Mouse (Mus musculus): Measurements from ENCODE around the gene Catsper4. TPM values are rescaled to one million over a fixed set of nuclear protein-coding genes. Genes with fewer than 3 reads are reported as not detected.

The Catsper4 gene
- total RNA-seq, 2 experiments from 2014 or later: not detected

DNA sequence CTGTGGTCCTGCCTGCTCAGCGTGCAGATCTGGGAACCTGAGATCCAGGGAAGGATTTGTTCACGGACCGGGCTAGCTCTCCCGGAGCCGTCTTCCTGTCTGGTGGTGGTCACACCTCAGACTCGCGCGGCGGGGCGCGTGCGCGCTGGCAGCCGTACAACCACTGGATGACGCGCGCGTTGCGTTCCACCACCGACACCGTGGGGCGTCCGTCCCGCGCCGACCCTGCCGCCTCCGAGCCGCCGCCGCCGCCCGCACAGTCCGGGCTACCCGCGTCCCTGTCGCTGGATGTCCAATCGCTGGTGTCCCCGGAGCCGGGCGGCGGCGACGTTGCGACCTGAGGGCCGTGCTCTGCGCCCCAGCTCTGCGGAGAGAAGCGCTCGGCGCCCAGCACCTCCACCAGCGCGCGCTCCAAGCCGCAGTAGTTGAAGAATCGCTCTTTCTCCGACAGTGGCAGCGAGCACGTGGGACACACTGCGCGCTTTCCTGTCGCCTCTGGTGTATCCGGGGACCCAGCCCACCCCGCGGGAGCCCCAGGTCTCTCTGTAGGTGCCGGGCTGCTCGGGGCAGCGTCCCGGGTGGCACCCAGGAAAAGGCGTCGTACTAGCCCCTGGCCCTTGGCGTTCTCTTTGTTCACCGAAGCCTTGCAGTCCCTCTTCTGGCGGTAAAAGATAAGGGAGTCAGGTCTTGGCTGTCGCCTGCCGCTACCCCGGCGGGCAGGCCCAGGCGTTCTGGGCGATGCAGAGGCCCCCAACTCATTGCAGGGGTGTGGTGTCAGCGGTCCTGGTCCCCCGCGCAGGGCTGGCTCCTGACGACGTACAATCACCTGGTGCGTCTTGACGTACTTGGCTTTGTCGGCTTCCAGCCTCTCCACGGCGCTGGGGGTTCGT, 24.3 kb upstream of the Catsper4 start:
- ATAC-seq (ENCODE audit: poor library complexity, severe bottlenecking): no peak

DNA sequence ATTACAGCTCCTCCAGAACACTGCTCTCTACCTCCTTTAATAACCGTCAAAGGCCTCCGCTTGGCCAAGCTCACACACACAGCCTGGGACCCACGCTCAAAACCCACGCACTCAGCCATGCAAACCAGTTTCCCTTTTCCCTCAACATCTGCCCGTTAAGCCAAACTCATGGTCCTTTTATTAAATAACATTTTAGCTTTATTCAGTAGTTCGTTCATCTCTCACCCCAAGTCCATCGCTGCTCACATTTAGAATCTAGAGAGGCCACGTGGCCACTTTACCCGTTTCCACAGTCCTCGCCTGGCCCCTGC, 23.7 kb upstream of the Catsper4 start:
- no peak for ATAC-seq (ENCODE audit: poor library complexity, severe bottlenecking)

DNA sequence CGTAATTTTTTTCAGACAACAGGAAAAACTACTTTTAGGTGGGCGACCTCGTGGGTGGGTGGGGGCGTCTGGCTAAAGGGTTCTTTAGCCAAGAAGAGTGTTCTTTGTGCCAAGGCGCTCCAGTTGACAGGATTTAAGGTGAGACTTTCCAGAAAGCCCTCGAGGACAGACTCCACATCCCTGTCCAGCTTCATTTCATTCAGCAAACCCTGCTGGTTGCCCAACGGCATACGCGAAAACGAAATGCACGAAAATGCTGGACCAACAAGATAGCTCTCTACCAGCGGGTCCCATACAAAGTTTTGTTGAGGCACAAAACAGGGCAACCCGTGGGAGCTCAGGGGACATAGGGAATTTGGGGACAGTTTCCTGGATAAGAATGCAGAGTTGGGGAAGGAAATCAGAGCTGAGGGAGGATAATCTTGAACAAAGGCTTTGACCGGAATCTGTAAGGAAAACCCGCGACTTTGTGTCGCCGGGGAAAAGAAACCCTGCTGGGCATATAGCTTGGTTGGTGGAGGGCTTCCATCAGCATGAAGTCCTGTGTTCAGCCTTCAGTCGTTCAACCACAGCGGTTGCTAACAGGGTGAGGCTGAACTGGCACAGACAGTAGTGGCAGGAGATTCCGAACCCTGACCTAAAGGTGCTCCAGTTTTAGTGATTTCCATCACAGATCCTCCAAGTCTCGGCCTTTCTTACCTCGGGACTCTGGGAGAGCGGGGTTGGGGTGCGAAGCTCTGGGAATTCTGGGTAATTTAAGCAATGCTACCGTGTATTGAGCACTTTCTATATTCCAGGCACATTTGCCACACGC, 23.1 kb upstream of the Catsper4 start:
- no peak for ATAC-seq (ENCODE audit: poor library complexity, severe bottlenecking)

DNA sequence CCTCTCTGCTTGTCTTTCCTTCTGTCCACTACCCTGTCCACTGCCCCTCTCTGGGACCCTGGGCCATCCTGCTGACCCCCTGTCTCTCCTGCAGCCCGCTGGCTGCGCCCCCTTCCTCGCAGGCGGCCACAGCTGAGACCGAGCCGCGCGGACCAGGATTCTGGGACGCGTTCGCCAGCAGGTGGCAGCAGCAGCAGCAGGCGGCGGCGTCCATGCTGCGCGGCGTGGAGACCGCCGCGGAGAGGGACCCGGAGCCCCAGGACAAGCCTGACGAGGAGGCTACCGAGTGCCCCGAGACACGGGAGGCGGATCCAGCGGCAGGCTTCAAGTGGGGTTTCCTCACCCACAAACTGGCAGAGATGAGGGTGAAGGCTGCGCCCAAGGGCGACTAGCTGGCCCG, 22.5 kb upstream of the Catsper4 start:
- ATAC-seq (ENCODE audit: poor library complexity, severe bottlenecking): peak; percentile 74

DNA sequence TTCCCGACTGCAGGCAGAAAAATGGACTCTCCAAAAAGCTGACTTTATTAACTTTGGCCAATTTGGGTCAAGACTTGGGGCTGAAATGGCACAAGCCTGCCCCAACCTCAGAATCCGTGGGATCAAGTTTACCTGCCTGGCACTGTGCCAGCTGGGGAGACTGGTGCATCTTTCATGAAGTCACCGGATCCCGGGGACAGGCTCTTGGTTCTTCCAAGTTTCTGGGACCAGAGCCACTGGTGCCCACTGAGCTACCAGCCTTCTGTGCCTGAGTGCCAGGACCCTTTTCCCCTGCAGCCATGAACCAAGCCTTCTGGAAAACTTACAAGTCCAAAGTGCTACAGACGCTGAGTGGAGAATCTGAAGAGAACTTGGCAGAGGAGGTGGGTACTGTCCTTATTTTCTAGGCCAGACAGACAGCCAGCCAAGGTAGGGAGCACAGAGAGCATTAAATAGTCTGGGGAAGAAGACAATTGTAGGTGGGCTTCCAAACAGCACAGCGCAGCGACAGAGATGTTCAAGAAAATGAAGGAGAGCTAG, 19.6 kb upstream of the Catsper4 start, which contains the start of gene Gm30191:
Gm30191 (plus strand) TSS at position 217 of the 540 bp plus-strand sequence.
- ATAC-seq (ENCODE audit: poor library complexity, severe bottlenecking): no peak

DNA sequence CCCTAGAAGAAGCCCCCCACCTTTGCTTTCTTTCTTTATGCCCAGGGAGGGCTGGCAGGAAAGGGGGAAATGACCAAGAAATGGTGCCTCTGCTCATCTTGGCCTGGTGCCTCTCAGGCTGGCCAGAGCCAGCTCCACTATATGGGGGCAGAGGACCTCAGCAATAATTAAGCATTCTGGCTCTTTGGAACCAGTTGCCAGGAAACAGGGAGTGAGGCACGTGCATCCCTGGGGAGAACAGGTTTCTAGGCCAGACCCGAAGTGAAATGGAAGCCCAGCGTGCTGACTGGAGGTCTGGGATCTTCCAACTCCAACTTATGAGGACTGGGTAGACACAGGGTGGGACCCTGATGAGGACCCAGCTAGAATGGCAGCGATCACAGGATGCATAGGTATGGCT, 19.1 kb upstream of the Catsper4 start:
- no peak for ATAC-seq (ENCODE audit: poor library complexity, severe bottlenecking)

DNA sequence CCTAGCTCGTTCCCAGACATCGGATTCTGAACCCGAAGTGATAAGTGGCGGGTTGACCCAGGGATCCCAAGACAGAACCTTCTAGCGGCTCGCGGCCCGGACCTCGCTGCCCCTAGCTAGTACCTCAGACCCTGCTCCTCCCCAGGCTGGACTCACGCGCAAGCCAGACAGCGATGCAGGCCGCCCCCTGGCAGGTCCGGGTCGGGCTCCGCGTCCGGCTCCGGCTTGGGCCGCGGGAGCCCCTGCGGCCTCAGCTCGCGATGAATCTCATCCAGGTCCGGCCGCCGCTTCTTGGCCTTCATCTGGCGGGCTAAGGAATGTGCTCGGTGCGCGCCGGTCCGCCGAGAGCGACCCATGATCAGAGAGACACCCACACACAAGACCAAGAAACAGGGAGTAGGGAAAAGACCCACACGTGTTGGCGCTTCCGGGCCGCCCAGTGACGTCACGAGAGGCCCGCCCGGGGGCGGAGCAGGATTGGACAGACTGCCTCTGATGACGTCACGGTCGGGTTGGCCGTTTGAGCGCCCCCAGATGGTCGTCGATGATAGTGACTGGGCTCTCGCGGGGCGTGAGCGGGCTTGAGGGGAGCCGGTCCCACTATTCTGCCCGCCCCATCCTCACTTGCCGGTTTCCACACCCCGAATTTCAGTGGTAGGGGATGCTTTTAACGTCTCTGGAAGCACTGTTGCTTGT, 18.1 kb upstream of the Catsper4 start, which contains the start of gene Zfp593:
Zfp593 (minus strand) TSS at position 445 of the 696 bp plus-strand sequence.
- peak; percentile 90 for ATAC-seq (ENCODE audit: poor library complexity, severe bottlenecking)

DNA sequence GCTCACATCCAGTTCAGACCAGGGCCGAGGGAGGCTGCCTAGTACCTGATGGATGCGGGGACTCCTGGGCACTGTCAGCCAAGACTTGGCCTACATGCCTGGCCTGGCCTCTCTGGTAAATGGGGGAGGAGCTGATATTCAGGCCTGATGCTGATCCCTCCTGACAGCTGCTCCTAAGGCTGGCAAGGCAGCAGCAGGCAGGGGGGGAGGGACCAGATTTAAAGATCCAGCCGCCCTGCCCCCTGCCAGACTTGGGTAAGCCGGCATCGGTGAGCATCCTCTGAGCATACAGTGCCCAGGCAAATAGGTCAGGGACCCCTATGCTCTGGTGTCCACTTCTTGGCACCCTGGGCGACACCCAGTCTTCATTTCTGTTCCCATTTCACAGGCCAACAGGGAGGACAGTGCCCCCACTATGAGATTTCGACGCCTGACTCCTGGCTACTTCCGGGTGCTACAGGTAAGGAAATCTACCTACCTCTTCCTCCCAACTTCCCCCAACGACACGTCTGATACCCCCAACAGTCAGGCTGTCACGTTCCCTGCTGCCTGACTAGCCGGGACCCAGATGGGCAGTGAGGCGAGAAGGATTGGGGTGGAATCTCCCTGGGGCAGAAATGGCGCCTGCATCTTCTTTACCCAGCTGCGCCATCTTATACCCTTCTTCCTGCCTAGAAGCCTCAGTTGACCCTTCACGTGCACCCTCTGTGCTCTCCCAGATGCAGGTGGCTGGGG, 16.5 kb upstream of the Catsper4 start, which contains the start of gene E130218I03Rik:
E130218I03Rik (plus strand) TSS at position 147 of the 735 bp plus-strand sequence.
- no peak for ATAC-seq (ENCODE audit: poor library complexity, severe bottlenecking)

DNA sequence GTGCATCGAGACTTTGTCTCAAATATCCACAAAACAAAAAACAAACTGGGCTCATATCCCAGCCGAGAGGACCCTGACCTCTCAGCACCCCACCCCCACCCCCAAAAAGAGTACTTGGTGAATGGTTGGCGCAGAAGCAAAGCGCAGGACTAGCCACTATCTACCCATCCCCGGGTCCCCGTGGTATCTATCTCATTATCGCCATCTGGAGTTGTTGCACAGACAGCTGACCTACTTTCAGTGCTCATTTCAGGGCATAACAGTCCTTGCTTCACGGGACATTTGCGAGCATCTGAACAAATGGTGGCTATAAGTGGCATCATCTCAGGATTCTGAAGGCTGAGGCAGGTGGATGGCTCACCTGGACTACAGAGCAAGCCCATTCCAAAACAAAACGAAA, 11.5 kb upstream of the Catsper4 start:
- no peak for ATAC-seq (ENCODE audit: poor library complexity, severe bottlenecking)

DNA sequence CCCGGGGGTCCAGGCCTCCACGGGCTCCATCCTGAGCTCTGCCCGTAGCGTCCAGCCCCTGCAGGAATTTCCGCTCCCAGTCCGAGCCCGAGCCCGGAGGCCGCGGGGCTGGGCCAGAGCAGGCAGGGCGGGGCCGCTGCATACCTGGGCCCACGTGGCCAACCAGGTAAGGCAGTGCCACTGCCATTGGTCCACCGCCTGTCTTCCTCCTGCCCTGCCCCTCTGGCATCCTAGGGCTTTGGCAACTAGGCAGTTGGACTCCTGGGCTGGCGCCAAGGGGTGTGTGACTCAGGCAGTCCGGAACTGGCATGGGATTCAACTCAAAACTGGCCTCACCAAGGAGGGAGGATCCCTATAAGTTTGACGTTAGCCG, 11.1 kb upstream of the Catsper4 start, which contains the start of gene Cnksr1:
Cnksr1 (minus strand) TSS at position 121 of the 373 bp plus-strand sequence.
- no peak for ATAC-seq (ENCODE audit: poor library complexity, severe bottlenecking)

DNA sequence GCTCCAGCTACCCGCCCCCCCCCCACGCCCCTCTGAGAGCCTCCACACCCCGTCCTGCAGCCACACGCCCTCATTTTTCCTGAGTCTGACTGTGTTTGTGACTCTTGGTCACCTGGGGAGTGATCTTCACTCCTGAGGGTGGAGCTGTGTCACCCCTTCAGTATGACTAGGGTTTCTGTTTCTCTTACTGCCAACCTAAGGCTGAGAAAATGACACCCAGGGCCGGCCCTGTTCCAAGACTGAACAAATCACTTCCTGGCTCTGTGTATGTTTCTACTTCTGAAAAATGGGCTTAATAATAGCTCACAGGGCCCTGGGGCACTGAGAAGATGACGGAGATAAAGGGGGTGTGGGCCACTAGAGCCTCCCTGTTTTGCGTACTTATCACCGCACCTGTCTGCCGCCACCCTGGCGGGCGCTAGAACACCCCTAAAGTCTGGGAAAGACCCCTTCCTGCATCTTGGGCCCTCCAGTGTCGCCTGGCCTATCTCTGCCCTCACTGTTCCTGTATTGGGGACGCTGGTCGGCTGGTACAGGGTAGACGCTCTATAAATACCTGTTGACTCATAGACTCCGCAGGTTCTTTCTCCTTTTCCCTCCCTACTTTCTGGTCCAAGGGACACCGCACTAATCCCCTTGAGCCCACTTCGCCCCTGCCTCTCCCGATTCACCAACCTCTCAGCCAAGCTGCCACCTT, 10.5 kb upstream of the Catsper4 start:
- ATAC-seq (ENCODE audit: poor library complexity, severe bottlenecking): no peak

DNA sequence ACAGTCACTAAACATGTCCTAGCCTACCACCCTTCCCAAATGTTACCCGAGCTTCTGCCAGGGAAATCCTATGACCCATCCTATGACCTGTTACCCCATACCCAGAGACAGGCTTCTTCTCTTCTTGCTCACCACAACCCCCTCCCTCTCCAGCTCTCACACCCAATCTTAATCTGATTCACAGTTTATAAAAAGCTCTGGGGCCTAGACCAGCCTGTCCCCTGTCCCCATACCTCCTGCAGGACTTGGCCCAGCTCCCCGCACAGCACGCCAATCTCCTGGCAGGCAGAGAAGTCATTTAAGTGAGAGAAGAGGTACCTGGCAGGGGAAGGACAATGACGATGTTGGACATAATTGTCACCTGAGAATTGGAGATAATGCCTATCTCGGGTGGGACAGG, 7.7 kb upstream of the Catsper4 start:
- no peak for ATAC-seq (ENCODE audit: poor library complexity, severe bottlenecking)

DNA sequence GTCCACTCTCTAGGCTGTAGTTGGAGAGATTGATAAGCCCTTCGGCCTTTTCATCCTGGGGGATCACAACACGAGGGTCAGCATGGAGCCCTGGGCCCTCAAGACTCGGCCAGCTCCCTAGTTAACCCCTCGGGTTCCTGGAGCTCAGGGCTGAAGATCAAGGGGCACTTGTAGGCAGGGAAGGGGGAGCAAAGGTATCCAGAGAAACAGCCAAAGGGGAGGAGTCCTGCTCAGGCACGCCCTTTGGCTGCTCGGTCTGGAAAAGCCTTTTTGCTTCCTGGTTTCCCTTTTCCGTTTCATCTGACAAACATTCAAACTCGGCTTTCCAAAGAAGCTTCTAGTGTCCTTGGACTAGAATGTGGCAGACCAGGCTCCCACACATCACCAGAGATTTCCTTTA, 3.2 kb upstream of the Catsper4 start:
- ATAC-seq (ENCODE audit: poor library complexity, severe bottlenecking): no peak

DNA sequence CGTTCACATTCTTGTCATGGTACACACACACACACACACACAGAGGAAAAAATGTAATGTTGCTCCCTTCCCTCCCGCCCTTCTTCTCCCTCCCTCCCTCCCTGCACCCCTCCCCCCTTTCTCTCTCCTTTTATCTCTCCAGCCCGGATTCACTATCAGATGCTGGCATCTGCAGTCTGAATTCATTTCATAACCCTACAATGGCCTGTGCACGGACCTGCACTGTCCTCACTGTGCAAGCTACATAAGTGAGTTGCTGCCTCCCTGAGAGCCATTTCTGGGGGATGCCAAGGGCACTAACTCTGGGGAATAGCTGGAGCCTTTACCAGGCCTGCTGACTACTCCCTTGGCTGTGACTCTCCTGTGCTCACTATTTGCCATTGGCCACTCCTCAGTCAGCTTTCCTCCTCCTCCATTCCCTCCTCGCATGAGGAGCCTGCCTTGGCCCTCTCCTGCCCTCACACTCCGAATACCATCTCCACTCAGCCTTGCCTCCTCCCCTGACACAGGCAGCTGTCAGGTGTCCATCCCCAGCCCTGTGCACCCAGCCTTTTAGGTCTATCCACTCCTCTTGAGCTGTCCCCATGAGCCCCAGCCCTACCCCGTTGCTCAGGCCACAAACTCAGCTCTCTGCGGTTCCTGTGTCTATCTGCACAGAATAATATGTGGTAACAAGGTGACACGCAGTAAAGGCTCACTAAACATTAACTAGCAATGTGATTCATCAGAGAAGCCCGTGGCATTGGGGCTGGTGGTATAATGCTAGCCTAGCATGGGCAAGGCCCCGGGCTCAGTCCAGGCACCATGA, 4.2 kb downstream of the Catsper4 start:
- ATAC-seq (ENCODE audit: poor library complexity, severe bottlenecking): no peak

DNA sequence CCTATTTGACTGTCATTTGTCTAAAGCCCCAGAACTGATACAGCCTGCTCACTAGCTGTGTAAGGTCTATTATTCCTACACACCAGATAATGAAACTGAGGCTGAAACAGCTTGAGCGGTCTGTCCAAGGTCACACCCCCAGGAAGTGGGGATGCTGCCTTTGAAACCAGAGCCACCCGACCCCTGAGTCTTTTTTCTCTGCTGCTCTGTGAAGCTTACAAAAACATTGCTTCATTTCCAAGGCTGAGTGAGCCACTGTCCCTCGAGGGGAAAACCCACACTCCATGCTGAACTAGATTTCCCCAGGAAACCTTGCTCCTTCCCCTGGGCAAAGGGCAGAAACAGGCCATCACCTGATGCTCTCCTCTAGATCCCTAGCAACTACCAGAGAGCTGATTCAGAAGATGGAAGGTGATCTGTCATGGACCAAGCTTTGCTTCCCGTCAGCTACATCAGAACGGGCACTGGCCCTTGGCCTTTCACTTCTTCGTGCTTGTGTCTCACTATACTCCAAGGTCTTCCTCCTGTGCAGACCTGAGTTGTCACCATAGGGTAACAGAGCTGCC, 20.6 kb downstream of the Catsper4 start:
- no peak for ATAC-seq (ENCODE audit: poor library complexity, severe bottlenecking)

DNA sequence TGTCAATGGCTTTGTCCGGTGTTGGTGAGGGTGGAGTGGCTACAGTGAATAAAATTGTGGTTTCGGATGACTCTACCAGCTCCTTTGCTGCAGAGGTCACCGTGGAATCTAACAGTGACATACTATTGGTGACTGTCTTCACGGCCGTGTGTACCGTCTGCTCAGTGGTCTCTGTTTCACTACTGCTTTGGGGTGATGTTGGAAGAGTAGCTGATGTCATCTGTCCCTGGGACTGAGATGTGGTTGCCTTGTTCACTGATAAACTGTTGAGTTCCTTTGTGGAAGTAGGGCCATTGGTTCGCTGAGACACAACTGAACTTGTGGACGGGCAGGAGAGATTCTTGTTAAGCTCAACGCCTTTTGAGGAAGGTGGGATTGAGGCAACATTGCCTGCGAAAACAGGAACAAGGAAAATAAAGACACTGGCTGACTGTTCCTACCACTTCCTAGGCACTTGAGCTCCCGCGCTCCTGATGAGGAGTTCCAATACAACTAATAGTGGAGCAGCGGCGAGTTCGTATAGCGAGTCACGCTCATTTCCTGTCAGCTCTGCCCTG, 23.8 kb downstream of the Catsper4 start:
- ATAC-seq (ENCODE audit: poor library complexity, severe bottlenecking): peak; percentile 62

DNA sequence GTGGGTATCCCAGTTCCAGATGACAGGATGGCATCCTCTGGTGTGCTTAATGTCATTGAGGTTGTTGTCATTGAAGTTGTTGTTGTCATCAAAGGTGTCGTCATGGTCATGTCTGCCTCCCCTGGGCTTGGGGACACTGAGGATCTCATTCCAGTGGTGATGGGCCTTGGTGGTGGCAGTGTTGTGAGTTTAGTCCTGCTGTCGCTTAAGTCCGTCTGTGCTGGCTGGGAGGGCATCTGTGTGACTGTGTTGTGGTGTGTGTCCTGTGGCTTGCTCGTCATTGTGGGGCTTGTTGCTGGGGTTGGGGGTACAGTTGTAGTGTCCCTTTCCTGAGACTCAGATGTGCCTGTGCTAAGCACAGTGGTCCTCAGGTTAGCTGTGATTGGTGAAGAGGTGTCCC, 24.3 kb downstream of the Catsper4 start, which contains the start of gene Gm7534:
Gm7534 (minus strand) TSS at position 101 of the 400 bp plus-strand sequence.
- no peak for ATAC-seq (ENCODE audit: poor library complexity, severe bottlenecking)

DNA sequence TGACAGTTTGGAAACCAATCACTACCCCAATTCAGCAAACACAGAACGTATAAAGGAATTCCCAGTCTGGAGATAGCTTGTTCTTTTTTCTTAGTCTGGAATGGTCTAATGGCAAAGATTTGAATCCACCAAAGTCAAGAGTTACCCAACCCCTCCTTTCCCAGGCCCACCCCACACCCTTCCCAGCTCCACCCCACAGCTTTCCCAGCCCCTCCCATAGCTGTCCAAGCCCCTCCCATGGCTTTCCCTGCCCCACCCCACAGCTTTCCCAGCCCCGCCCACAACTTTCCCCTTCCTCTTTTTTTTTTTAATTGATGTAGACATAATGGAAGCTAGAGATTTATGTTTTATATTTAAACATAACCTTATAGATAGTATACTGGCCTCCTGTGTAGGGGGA, 27.8 kb downstream of the Catsper4 start:
- ATAC-seq (ENCODE audit: poor library complexity, severe bottlenecking): no peak

Data from megakaryocyte, adult 5-6 weeks (primary cell).